Mouse (Mus musculus) cerebellum, adult 9-11 months (tissue): ENCODE results near the gene Dysf.

Source experiments
- DNase-seq: peaks from one replicate; pipeline ENCODE4 v3.0.0; 2022

Dysf gene

GRCm38 (mm10) chr6:84051032-84051431 is 42.6 kb downstream of the Dysf start:
- no peak for DNase-seq

- DNase-seq, result no peak
Observed at GRCm38 (mm10) chr6:84053874-84054530, 45.6 kb downstream of the Dysf start.

- no peak for DNase-seq
Observed at GRCm38 (mm10) chr6:84055619-84056018, 47.2 kb downstream of the Dysf start.

- no peak for DNase-seq
Observed at GRCm38 (mm10) chr6:84057216-84057615, 48.8 kb downstream of the Dysf start.

- no peak for DNase-seq
Observed at GRCm38 (mm10) chr6:84058671-84059141, 50.3 kb downstream of the Dysf start.

- no peak for DNase-seq
Observed at GRCm38 (mm10) chr6:84059771-84060414, 51.5 kb downstream of the Dysf start.

- peak; percentile 10 for DNase-seq
Observed at GRCm38 (mm10) chr6:84061328-84061727, 52.9 kb downstream of the Dysf start.

GRCm38 (mm10) chr6:84062541-84062940 is 54.2 kb downstream of the Dysf start:
- DNase-seq, result no peak

- DNase-seq, result no peak
Observed at GRCm38 (mm10) chr6:84068236-84068635, 59.8 kb downstream of the Dysf start.

- no peak for DNase-seq
Observed at GRCm38 (mm10) chr6:84070251-84070650, 61.9 kb downstream of the Dysf start.

- DNase-seq, result no peak
Observed at GRCm38 (mm10) chr6:84072574-84072973, 64.2 kb downstream of the Dysf start.

GRCm38 (mm10) chr6:84078172-84078571 is 69.8 kb downstream of the Dysf start:
- no peak for DNase-seq

- no peak for DNase-seq
Observed at GRCm38 (mm10) chr6:84080631-84081030, 72.2 kb downstream of the Dysf start.

GRCm38 (mm10) chr6:84084757-84085156 is 76.4 kb downstream of the Dysf start:
- no peak for DNase-seq

- DNase-seq, result peak; percentile 30
Observed at GRCm38 (mm10) chr6:84093473-84093872, 85.1 kb downstream of the Dysf start.

GRCm38 (mm10) chr6:84094536-84094935 is 86.1 kb downstream of the Dysf start:
- no peak for DNase-seq

- peak; percentile 52 for DNase-seq
Observed at GRCm38 (mm10) chr6:84094998-84095397, 86.6 kb downstream of the Dysf start.

- peak; percentile 47 for DNase-seq
Observed at GRCm38 (mm10) chr6:84095882-84096281, 87.5 kb downstream of the Dysf start.

- DNase-seq, result no peak
Observed at GRCm38 (mm10) chr6:84102002-84102401, 93.6 kb downstream of the Dysf start.

- DNase-seq, result peak; percentile 20
Observed at GRCm38 (mm10) chr6:84105148-84106022, 97.0 kb downstream of the Dysf start.

GRCm38 (mm10) chr6:84106082-84106481 is 97.7 kb downstream of the Dysf start:
- DNase-seq, result no peak

GRCm38 (mm10) chr6:84110377-84110776 is 102.0 kb downstream of the Dysf start:
- DNase-seq, result no peak

GRCm38 (mm10) chr6:84111106-84111505 is 102.7 kb downstream of the Dysf start:
- no peak for DNase-seq
